Mouse (Mus musculus): ENCODE measurements around the gene Ugcg.

- TF ChIP-seq CTCF (conservative IDR thresholded peaks at IDR 0.05; ENCODE audit: low read length): no peak
- no peak for TF ChIP-seq POU5F1 (IDR thresholded peaks at IDR 0.05; ENCODE audit: borderline replicate concordance, low read length)
- no peak for TF ChIP-seq NANOG (IDR thresholded peaks at IDR 0.05; ENCODE audit: borderline replicate concordance, low read length)
These were observed 28.0 kb downstream of the Ugcg start for GRCm38 (mm10) chr4:59217101-59217500.

Measured in E14TG2a.4 (cell line).